Mouse (Mus musculus) small intestine, adult 2 months (tissue): ENCODE measurements around the gene Asap2.

Source experiments
- CTCF ChIP-seq: fragments of 200-500 bp; IDR thresholded peaks from 2 replicates; pipeline ENCODE4 v1.5.1; 2012; ENCODE audit warnings: low read depth, mild to moderate bottlenecking, control low read depth, inconsistent platforms, low read length, moderate library complexity, mixed read lengths; ENCODE audit not compliant: insufficient replicate concordance, insufficient read length; ENCODE audit errors: extremely low read depth
- POLR2A ChIP-seq: fragments of 200-500 bp; IDR thresholded peaks from 2 replicates; pipeline ENCODE4 v1.6.1; 2012; ENCODE audit warnings: low read depth, mild to moderate bottlenecking, control low read depth, inconsistent platforms, low read length, moderate library complexity

GRCm38 (mm10) chr12:21128930-21129869, 138.9 kb downstream of the Asap2 start:
- no peak for TF ChIP-seq POLR2A
- no peak for TF ChIP-seq CTCF
